Mouse (Mus musculus) thymus, adult 2 months (tissue): ENCODE data around the gene Lrp11.

ENCODE experiments used
- CTCF ChIP-seq: fragments of 200-500 bp; IDR thresholded peaks from 2 replicates; pipeline ENCODE4 v1.5.1; 2012; ENCODE audit warnings: mild to moderate bottlenecking, control low read depth, low read length, moderate library complexity, borderline replicate concordance; ENCODE audit not compliant: control insufficient read depth, poor library complexity, insufficient read depth; ENCODE audit errors: extremely low read depth
- POLR2A ChIP-seq: fragments of 200-500 bp; IDR thresholded peaks from 2 replicates; pipeline ENCODE4 v1.6.1; 2012; ENCODE audit warnings: mild to moderate bottlenecking, low read length, control low read depth, moderate library complexity; ENCODE audit not compliant: control insufficient read depth, poor library complexity, insufficient read depth; ENCODE audit errors: extremely low read depth

DNA sequence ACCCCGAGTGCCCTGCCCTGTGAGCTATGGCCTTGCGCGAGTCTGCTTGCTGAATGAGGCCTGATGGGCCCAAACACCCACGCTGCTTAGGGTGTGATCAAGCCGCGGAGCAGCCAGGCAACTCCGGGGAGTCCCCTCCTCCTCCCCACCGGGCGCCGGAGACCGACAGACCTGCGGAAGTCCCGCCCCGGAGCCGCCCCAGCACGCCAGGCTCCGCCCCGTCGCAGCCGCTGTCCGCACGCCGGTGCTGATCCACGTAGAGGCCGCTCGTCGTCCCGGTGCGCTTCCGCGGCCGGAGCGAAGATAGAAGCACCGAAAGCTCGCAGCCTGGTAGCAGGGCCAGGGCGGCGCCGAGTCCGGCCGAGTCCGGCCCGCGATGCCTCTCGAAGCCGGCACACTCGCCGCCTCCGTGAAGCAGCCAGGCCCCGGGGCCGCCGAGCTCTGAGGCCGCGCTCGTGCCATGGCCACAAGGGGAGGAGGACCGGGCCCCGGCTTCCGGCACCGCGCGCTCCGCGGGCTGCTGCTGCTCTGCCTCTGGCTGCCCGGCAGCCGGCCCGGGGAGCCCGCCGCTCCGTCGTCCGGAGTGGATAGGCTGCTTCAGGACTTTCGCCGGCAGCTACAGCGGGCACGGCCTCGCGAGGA is at the start of gene Lrp11:
- TF ChIP-seq POLR2A (no peak), CTCF (peak; percentile 42; the same call in 1 of the 2 replicates)
